In the genomic region with DNA sequence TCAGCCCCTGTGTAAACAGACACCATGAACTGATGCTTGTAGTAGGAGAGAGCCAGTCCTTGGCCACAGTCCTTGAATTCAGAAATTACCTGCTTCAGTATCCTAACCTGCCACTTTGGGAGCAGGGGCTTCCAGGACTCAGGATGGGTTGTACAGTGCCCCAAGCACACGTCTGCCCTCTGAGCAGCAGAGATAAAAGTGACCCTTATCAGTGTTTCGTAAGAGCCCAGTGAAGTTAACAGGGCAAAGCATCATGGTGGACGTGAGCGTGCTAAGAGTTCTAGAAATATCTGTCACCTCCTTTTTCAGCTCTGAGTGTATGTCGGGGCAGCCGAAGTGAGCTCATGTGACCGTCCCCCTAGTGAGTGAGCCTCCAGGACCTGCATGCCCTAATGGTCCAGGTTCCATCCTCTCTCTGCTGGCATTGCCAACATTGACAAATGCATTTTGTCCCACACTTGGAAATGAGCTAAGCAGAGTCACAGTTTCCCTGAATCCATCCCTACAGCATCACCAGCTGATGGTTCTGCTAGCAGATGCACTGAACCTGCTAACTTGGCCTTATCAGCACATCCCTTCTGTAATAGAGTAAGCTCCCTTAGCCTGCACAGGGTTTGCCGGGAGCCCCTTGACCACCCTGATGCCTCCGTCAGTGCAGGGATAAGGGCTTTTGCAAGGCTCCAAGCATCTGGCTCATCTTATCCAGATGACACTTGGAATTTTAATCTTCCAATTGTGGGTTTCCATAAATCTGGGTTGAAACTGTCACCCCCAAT, we compare ENCODE assay signal across 19 mouse cellular contexts.
DNase-seq lines count a peak whose midpoint lies in the region; ATAC-seq and TF ChIP-seq lines count a peak whose summit lies in the region.
"Had no signal": no experiment of that assay in that cellular context is flagged by ENCODE, and none has a peak within 500 bp of the region (broad histone marks: within the 10 kb centered on the region; RNA-seq: fewer than 3 reads in every experiment).

No protein-coding gene starts in this region.

- H3K79me2 ChIP-seq in MEL (ENCODE audit: control insufficient read depth, insufficient read depth, low read length, poor library complexity): no peaks in the 10 kb centered on the region

- 0 out of 4 replicates have a peak, but pooled peaks of 1 of the 2 experiments have one; percentile 3 for TF ChIP-seq EP300 in MEL (IDR thresholded peaks at IDR 0.05; ENCODE audit: low read depth in 1 of 2, low read length in 2 of 2)
- peak; percentile 54; the same call in 1 of the 2 replicates for TF ChIP-seq EP300 in liver, embryonic 14.5 days (IDR thresholded peaks at IDR 0.05; ENCODE audit: low read depth)

- H3K36me3 ChIP-seq in heart, embryonic 16.5 days (ENCODE audit: control insufficient read depth, insufficient read depth): peaks cover 4% of the 10 kb centered on the region; the same call in 1 of the 2 replicates
- H3K36me3 ChIP-seq in MEL (ENCODE audit: control insufficient read depth in 1 of 2, insufficient read depth in 2 of 2, low read length in 2 of 2): peaks cover 0 to 29% of the 10 kb centered on the region in 2 experiments; a peak in 2 of 4 replicates
- no peaks in the 10 kb centered on the region; the same call in 1 of the 2 replicates for H3K36me3 ChIP-seq in erythroblast, embryonic 14.5 days (ENCODE audit: control insufficient read depth)
- no peaks in the 10 kb centered on the region; the same call in 1 of the 2 replicates for H3K36me3 ChIP-seq in liver, embryonic 14.5 days (replicated peaks; ENCODE audit: control insufficient read depth, insufficient read depth, low read depth)
- H3K36me3 ChIP-seq: embryonic facial prominence, embryonic 12.5 days; hindbrain, embryonic 12.5 days had no signal

- TF ChIP-seq POLR2A in MEL (IDR thresholded peaks at IDR 0.05; ENCODE audit: control insufficient read depth in 1 of 2, insufficient read depth in 1 of 2, low read depth in 1 of 2, low read length in 2 of 2, poor library complexity in 1 of 2): no peak

- peak; percentile 57 for ATAC-seq in heart, embryonic 16.5 days (replicated peaks; ENCODE audit: extremely low read depth, insufficient read depth, low FRiP score)
- ATAC-seq in liver, embryonic 14.5 days (ENCODE audit: insufficient read depth): peak; percentile 80
- ATAC-seq in frontal cortex, adult (ENCODE audit: low TSS enrichment): no peak
- ATAC-seq: inflammation-experienced regulatory T-cells, adult 6 months; lung, postnatal 0 days; midbrain, embryonic 16.5 days had no signal

- H3K4me2 ChIP-seq in heart, embryonic 16.5 days (ENCODE audit: low read depth, low read length): no peak overlapping the region
- peak overlapping the region; percentile 13 for H3K4me2 ChIP-seq in liver, embryonic 14.5 days (ENCODE audit: low read depth)
- H3K4me2 ChIP-seq: embryonic facial prominence, embryonic 12.5 days; hindbrain, embryonic 12.5 days had no signal

- H3K4me1 ChIP-seq in heart, embryonic 16.5 days (ENCODE audit: control insufficient read depth, insufficient read depth, low read length): peaks cover 12% of the 10 kb centered on the region
- peaks cover 22 to 41% of the 10 kb centered on the region in 2 experiments for H3K4me1 ChIP-seq in MEL (ENCODE audit: control insufficient read depth in 1 of 2, insufficient read depth in 2 of 2, low read length in 2 of 2)
- H3K4me1 ChIP-seq in erythroblast, embryonic 14.5 days (ENCODE audit: control insufficient read depth): peaks cover 55% of the 10 kb centered on the region
- H3K4me1 ChIP-seq in liver, embryonic 14.5 days (replicated peaks; ENCODE audit: control insufficient read depth in 2 of 2, insufficient read depth in 2 of 2, low read length in 1 of 2): peaks cover 29 to 37% of the 10 kb centered on the region in 2 experiments

- H3K9me3 ChIP-seq in heart, embryonic 16.5 days (replicated peaks; ENCODE audit: control insufficient read depth, low read length): no peaks in the 10 kb centered on the region
- H3K9me3 ChIP-seq in MEL (replicated peaks; ENCODE audit: insufficient read depth, low read length): no peaks in the 10 kb centered on the region
- H3K9me3 ChIP-seq in erythroblast, embryonic 14.5 days (ENCODE audit: control insufficient read depth, low read length): peaks cover 4% of the 10 kb centered on the region
- no peaks in the 10 kb centered on the region for H3K9me3 ChIP-seq in liver, embryonic 14.5 days (ENCODE audit: control insufficient read depth, low read length)
- H3K9me3 ChIP-seq: embryonic facial prominence, embryonic 12.5 days; hindbrain, embryonic 12.5 days had no signal

- DNase-seq in heart, adult 18-20 months: no peak
- peak; percentile 52 for DNase-seq in MEL (ENCODE audit: low read depth, low spot score)
- DNase-seq in liver, embryonic 14.5 days (ENCODE audit: low read depth in 3 of 3, low spot score in 3 of 3): peak in 2 of 3 experiments; percentile 37 to 40
- DNase-seq in adrenal gland, adult 18-20 months (ENCODE audit: low spot score in 2 of 2): no peak
- DNase-seq in lung, adult 18-20 months: no peak
- DNase-seq: adrenal gland, adult 2 months; B cell, adult 2 months; cerebellum, adult 9-10 months; gastrocnemius, adult 2 months; layer of hippocampus, postnatal 36 days; thymus, postnatal 36 days had no signal

- no peaks in the 10 kb centered on the region for H3K27me3 ChIP-seq in heart, embryonic 16.5 days (ENCODE audit: control insufficient read depth, insufficient read depth, low read length)
- no peaks in the 10 kb centered on the region for H3K27me3 ChIP-seq in MEL (ENCODE audit: control insufficient read depth in 1 of 2, insufficient read depth in 2 of 2, low read length in 2 of 2)
- no peaks in the 10 kb centered on the region for H3K27me3 ChIP-seq in erythroblast, embryonic 14.5 days (ENCODE audit: control insufficient read depth)
- H3K27me3 ChIP-seq in liver, embryonic 14.5 days (ENCODE audit: control insufficient read depth, insufficient read depth, low read length): no peaks in the 10 kb centered on the region
- H3K27me3 ChIP-seq: hindbrain, embryonic 12.5 days had no signal

- H3K4me3 ChIP-seq in heart, embryonic 16.5 days (ENCODE audit: low read length): no peak overlapping the region
- H3K4me3 ChIP-seq in MEL (ENCODE audit: control insufficient read depth in 1 of 2, insufficient read depth in 1 of 2, low read depth in 2 of 2, low read length in 2 of 2): 0 out of 4 replicates have a peak overlapping the region, but pooled peaks of 1 of the 2 experiments have one; percentile 4
- H3K4me3 ChIP-seq in erythroblast, embryonic 14.5 days (replicated peaks): peak overlapping the region; percentile 4
- H3K4me3 ChIP-seq in liver, embryonic 14.5 days (ENCODE audit: insufficient read depth in 1 of 2, low read depth in 2 of 2, low read length in 2 of 2): no peak overlapping the region
- H3K4me3 ChIP-seq: embryonic facial prominence, embryonic 12.5 days; gastrocnemius, adult 2 months; hindbrain, embryonic 12.5 days had no signal

- no peak for TF ChIP-seq RAD21 in MEL (IDR thresholded peaks at IDR 0.05; ENCODE audit: low read depth, low read length)

- 37% methylated on average over 9 of the region's 9 CpGs for WGBS in heart, embryonic 16.5 days
- WGBS in liver, embryonic 14.5 days (ENCODE audit: insufficient replicate concordance): 34% methylated on average over 9 of the region's 9 CpGs

- no peak for TF ChIP-seq CTCF in MEL (IDR thresholded peaks at IDR 0.05 in 2 of 3, conservative IDR thresholded peaks at IDR 0.05 in 1 of 3; ENCODE audit: control insufficient read depth in 1 of 3, insufficient read depth in 1 of 3, low read depth in 2 of 3, low read length in 3 of 3, poor library complexity in 1 of 3, severe bottlenecking in 1 of 3)
- TF ChIP-seq CTCF in liver, embryonic 14.5 days (IDR thresholded peaks at IDR 0.05; ENCODE audit: low read depth): no peak

- H3K27ac ChIP-seq in heart, embryonic 16.5 days (ENCODE audit: low read length): no peak overlapping the region
- H3K27ac ChIP-seq in MEL (ENCODE audit: control insufficient read depth, low read depth, low read length): peak overlapping the region; percentile 78
- H3K27ac ChIP-seq in liver, embryonic 14.5 days: peak overlapping the region; percentile 57
- H3K27ac ChIP-seq: embryonic facial prominence, embryonic 12.5 days; gastrocnemius, adult 2 months; hindbrain, embryonic 12.5 days had no signal

- no peak overlapping the region for H3K9ac ChIP-seq in heart, embryonic 16.5 days (ENCODE audit: low read length)
- peak overlapping the region; percentile 17 for H3K9ac ChIP-seq in MEL (ENCODE audit: control insufficient read depth, low read depth, low read length, poor library complexity, severe bottlenecking)
- peak overlapping the region; percentile 19; the same call in 1 of the 2 replicates for H3K9ac ChIP-seq in liver, embryonic 14.5 days (replicated peaks)
- H3K9ac ChIP-seq: embryonic facial prominence, embryonic 12.5 days; hindbrain, embryonic 12.5 days had no signal

TF ChIP-seq in MEL, 35 proteins besides CTCF, POLR2A, EP300 and RAD21:
- no peak for TF ChIP-seq MAX (IDR thresholded peaks at IDR 0.05; ENCODE audit: low read length)
- peak; percentile 8; the same call in 1 of the 2 replicates for TF ChIP-seq NELFE (IDR thresholded peaks at IDR 0.05; ENCODE audit: low read depth, low read length)
- peak; percentile 58 for TF ChIP-seq TAL1 (IDR thresholded peaks at IDR 0.05; ENCODE audit: low read length)
- peak; percentile 37 for TF ChIP-seq GATA1 (IDR thresholded peaks at IDR 0.05; ENCODE audit: low read depth, low read length)
- no peak for TF ChIP-seq POLR2AphosphoS2 (IDR thresholded peaks at IDR 0.05; ENCODE audit: low read length)
- TF ChIP-seq USF1 (IDR thresholded peaks at IDR 0.05; ENCODE audit: low read depth, low read length): no peak

Comparison
In these comparisons a context has a peak if more than half of its experiments do, and no peak if none do; other contexts are left out.
1. DNase-seq: peak in MEL (single experiment) and liver, embryonic 14.5 days (2 of 3); none in heart, adult 18-20 months (0 of 2), adrenal gland, adult 18-20 months (0 of 2) and lung, adult 18-20 months (0 of 2).